Mouse (Mus musculus): ENCODE measurements at regions not wholly inside any gene's neighbourhood (a gene's known extent, or its start where the extent isn't known, plus 50 kb on each side); places are given as distances from the start of the nearest gene placed in this dataset.

GRCm38 (mm10) chr5:46149851-46150615 is 292.6 kb upstream of the Lcorl start:
- H3K27me3 ChIP-seq (ENCODE audit: control insufficient read depth, insufficient read depth, insufficient read length): no peaks in the 10 kb centered on the region

DNA sequence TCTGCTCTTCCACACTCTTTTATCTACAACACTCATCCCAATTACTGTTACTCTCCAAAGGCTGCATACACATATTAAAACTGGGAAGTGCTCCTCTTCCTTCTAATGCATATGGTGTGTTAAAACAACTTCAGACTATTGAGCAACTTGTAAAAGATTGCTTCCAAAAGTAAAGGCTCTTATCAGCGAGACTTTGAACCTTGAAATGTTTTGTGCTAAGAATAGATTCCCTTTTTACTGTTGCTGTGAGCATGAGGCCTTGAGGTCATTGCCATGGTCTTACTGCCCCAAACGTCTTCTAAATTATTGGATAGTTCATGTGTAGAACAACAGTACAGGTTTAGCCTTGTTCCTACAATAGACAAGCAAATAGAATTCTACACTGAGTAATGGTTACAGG is 281.6 kb upstream of the Lcorl start:
- TF ChIP-seq MYOD1 (IDR thresholded peaks at IDR 0.05; ENCODE audit: control insufficient read depth in 1 of 3, insufficient read length in 2 of 3, low read depth in 2 of 3): no peak
- TF ChIP-seq REST (IDR thresholded peaks at IDR 0.05; ENCODE audit: insufficient read depth, insufficient read length): no peak
- TF ChIP-seq CEBPB (IDR thresholded peaks at IDR 0.05; ENCODE audit: insufficient read depth, poor library complexity, severe bottlenecking): no peak
- Histone ChIP-seq H3ac (ENCODE audit: control insufficient read depth, insufficient read length) (no peak overlapping the region), H3K4me3 (no peak overlapping the region)

More at GRCm38 (mm10) chr5:46149851-46150615, 292.6 kb upstream of the Lcorl start:
- TF ChIP-seq MYOD1 (IDR thresholded peaks at IDR 0.05; ENCODE audit: control insufficient read depth in 1 of 3, insufficient read length in 2 of 3, low read depth in 2 of 3) (no peak), CEBPB (IDR thresholded peaks at IDR 0.05; ENCODE audit: insufficient read depth, poor library complexity, severe bottlenecking) (no peak), MYOG (IDR thresholded peaks at IDR 0.05; ENCODE audit: control insufficient read depth in 1 of 3, insufficient read depth in 1 of 3, insufficient read length in 2 of 3, low read depth in 2 of 3) (no peak)
- H3K79me2 ChIP-seq (ENCODE audit: control insufficient read depth, insufficient read depth): no peaks in the 10 kb centered on the region
- no peak overlapping the region for H3K4me3 ChIP-seq
- H3K4me2 ChIP-seq (ENCODE audit: low read depth): no peak overlapping the region
- no peak overlapping the region for H3ac ChIP-seq (ENCODE audit: control insufficient read depth, insufficient read length)
- H3K36me3 ChIP-seq (ENCODE audit: control insufficient read depth, insufficient read depth): no peaks in the 10 kb centered on the region

DNA sequence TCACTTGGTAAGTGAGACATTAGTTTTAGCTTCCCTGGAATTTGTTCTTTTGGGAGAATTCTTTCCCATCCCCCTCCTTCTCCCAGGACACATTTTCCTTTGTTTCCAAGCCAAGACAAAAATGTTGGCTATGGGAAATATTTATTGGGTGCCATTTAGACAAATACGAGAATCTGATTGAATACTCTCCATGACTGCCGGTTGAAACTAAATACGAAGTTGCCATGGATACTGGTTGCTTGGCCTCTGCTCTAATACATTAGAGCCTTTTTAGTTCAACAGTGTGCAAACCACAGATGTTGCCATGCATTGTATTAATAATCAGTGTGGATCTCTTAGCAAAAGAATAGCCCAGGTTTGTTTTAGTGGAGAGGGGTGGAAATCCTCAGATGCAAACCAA is 280.3 kb upstream of the Lcorl start:
- no peaks in the 10 kb centered on the region for H3K27me3 ChIP-seq (ENCODE audit: control insufficient read depth, insufficient read depth, insufficient read length)
- H3K4me2 ChIP-seq (ENCODE audit: low read depth): no peak overlapping the region
- H3K4me3 ChIP-seq: no peak overlapping the region
- H3K79me2 ChIP-seq (ENCODE audit: control insufficient read depth, insufficient read depth): no peaks in the 10 kb centered on the region
- H3K36me3 ChIP-seq (ENCODE audit: control insufficient read depth, insufficient read depth): no peaks in the 10 kb centered on the region
- no peak overlapping the region for H3ac ChIP-seq (ENCODE audit: control insufficient read depth, insufficient read length)
- no peak for TF ChIP-seq POLR2A (IDR thresholded peaks at IDR 0.05; ENCODE audit: insufficient read length, low read depth)
- TF ChIP-seq USF1 (IDR thresholded peaks at IDR 0.05; ENCODE audit: low read depth): no peak

More for the DNA sequence above, 281.6 kb upstream of the Lcorl start:
- no peaks in the 10 kb centered on the region for H3K27me3 ChIP-seq (ENCODE audit: control insufficient read depth, insufficient read depth, insufficient read length)
- no peaks in the 10 kb centered on the region for H3K79me2 ChIP-seq (ENCODE audit: control insufficient read depth, insufficient read depth)
- H3K36me3 ChIP-seq (ENCODE audit: control insufficient read depth, insufficient read depth): no peaks in the 10 kb centered on the region
- no peak overlapping the region for H3K4me2 ChIP-seq (ENCODE audit: low read depth)

DNA sequence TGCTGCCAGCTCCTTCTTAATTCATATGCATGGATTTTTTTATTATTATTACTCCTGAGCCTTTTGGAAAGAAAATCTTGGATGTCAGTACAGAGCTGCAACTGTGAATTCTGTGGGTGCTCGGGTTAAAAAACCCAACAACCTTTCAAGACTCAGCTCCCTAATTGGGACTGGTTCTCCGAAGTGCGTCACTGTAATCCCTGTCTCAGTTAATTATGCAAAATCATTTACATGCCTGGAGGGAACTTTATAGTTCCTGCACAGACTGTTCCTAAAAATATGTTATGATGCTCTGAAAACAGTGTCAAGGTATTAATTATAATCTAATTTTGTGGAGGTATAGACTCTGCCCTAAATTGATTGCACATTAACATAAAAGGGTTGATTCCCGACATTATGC is 250.6 kb upstream of the Lcorl start:
- no peak overlapping the region for H3K4me3 ChIP-seq
- H3ac ChIP-seq (ENCODE audit: control insufficient read depth, insufficient read length): no peak overlapping the region
- no peaks in the 10 kb centered on the region for H3K27me3 ChIP-seq (ENCODE audit: control insufficient read depth, insufficient read depth, insufficient read length)
- TF ChIP-seq SRF (IDR thresholded peaks at IDR 0.05; ENCODE audit: control insufficient read depth, insufficient read length, low read depth): no peak
- TF ChIP-seq E2F4 (IDR thresholded peaks at IDR 0.05; ENCODE audit: insufficient read depth): no peak
- no peak for TF ChIP-seq POLR2AphosphoS2 (IDR thresholded peaks at IDR 0.05; ENCODE audit: insufficient read length, low read depth)
- no peak for TF ChIP-seq USF1 (IDR thresholded peaks at IDR 0.05; ENCODE audit: low read depth)
- TF ChIP-seq MAX (IDR thresholded peaks at IDR 0.05; ENCODE audit: low read depth): no peak
- no peak for TF ChIP-seq TCF12 (IDR thresholded peaks at IDR 0.05; ENCODE audit: insufficient read depth, poor library complexity, severe bottlenecking)
- TF ChIP-seq REST (IDR thresholded peaks at IDR 0.05; ENCODE audit: insufficient read depth, insufficient read length): no peak
- H3K4me2 ChIP-seq (ENCODE audit: low read depth): no peak overlapping the region
- H3K79me2 ChIP-seq (ENCODE audit: control insufficient read depth, insufficient read depth): no peaks in the 10 kb centered on the region
- H3K36me3 ChIP-seq (ENCODE audit: control insufficient read depth, insufficient read depth): no peaks in the 10 kb centered on the region

- no peaks in the 10 kb centered on the region for H3K79me2 ChIP-seq (ENCODE audit: control insufficient read depth, insufficient read depth)
- H3K36me3 ChIP-seq (ENCODE audit: control insufficient read depth, insufficient read depth): no peaks in the 10 kb centered on the region
- H3K4me2 ChIP-seq (ENCODE audit: low read depth): no peak overlapping the region
- no peaks in the 10 kb centered on the region for H3K27me3 ChIP-seq (ENCODE audit: control insufficient read depth, insufficient read depth, insufficient read length)
- H3K4me3 ChIP-seq: no peak overlapping the region
- no peak overlapping the region for H3ac ChIP-seq (ENCODE audit: control insufficient read depth, insufficient read length)
- no peak for TF ChIP-seq MYOG (IDR thresholded peaks at IDR 0.05; ENCODE audit: control insufficient read depth in 1 of 3, insufficient read depth in 1 of 3, insufficient read length in 2 of 3, low read depth in 2 of 3)
- TF ChIP-seq SRF (IDR thresholded peaks at IDR 0.05; ENCODE audit: control insufficient read depth, insufficient read length, low read depth): no peak
- no peak for TF ChIP-seq MAX (IDR thresholded peaks at IDR 0.05; ENCODE audit: low read depth)
- TF ChIP-seq TCF12 (IDR thresholded peaks at IDR 0.05; ENCODE audit: insufficient read depth, poor library complexity, severe bottlenecking): no peak
- no peak for TF ChIP-seq TCF3 (IDR thresholded peaks at IDR 0.05; ENCODE audit: insufficient read length, low read depth)
- no peak for TF ChIP-seq MYOD1 (IDR thresholded peaks at IDR 0.05; ENCODE audit: control insufficient read depth in 1 of 3, insufficient read length in 2 of 3, low read depth in 2 of 3)
- no peak for TF ChIP-seq USF1 (IDR thresholded peaks at IDR 0.05; ENCODE audit: low read depth)
- no peak for TF ChIP-seq E2F4 (IDR thresholded peaks at IDR 0.05; ENCODE audit: insufficient read depth)
Observed at GRCm38 (mm10) chr5:46103350-46103749, 245.9 kb upstream of the Lcorl start.

DNA sequence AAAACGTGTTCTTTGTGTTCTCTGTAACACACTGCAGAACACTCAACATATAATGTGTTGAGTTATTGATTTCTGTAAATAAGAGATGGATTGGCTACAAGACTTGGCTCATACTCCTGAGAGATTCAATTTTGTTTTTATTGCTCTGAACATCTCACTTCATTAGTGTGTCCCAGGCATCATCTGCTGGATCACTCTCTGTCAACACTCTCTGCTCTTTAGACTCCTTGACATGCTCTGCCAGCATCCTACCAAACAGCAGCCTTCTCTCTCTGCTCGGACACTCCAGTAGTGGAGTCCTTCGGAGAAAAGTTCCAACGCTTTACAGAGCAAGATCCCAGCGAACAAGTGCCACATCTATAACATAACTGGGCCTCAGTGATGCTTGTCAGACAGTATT is 235.1 kb upstream of the Lcorl start:
- Histone ChIP-seq H3K27me3 (ENCODE audit: control insufficient read depth, insufficient read depth, insufficient read length) (no peaks in the 10 kb centered on the region), H3ac (ENCODE audit: control insufficient read depth, insufficient read length) (no peak overlapping the region), H3K4me3 (no peak overlapping the region), H3K79me2 (ENCODE audit: control insufficient read depth, insufficient read depth) (no peaks in the 10 kb centered on the region), H3K36me3 (ENCODE audit: control insufficient read depth, insufficient read depth) (no peaks in the 10 kb centered on the region), H3K4me2 (ENCODE audit: low read depth) (no peak overlapping the region)
- TF ChIP-seq TCF3 (IDR thresholded peaks at IDR 0.05; ENCODE audit: insufficient read length, low read depth) (no peak), E2F4 (IDR thresholded peaks at IDR 0.05; ENCODE audit: insufficient read depth) (no peak), SRF (IDR thresholded peaks at IDR 0.05; ENCODE audit: control insufficient read depth, insufficient read length, low read depth) (no peak), MAX (IDR thresholded peaks at IDR 0.05; ENCODE audit: low read depth) (no peak), REST (IDR thresholded peaks at IDR 0.05; ENCODE audit: insufficient read depth, insufficient read length) (no peak), MYOD1 (IDR thresholded peaks at IDR 0.05; ENCODE audit: control insufficient read depth in 1 of 3, insufficient read length in 2 of 3, low read depth in 2 of 3) (no peak), POLR2AphosphoS2 (IDR thresholded peaks at IDR 0.05; ENCODE audit: insufficient read length, low read depth) (no peak), USF1 (IDR thresholded peaks at IDR 0.05; ENCODE audit: low read depth) (no peak), CEBPB (IDR thresholded peaks at IDR 0.05; ENCODE audit: insufficient read depth, poor library complexity, severe bottlenecking) (no peak), POLR2A (IDR thresholded peaks at IDR 0.05; ENCODE audit: insufficient read length, low read depth) (no peak), TCF12 (IDR thresholded peaks at IDR 0.05; ENCODE audit: insufficient read depth, poor library complexity, severe bottlenecking) (no peak), MYOG (IDR thresholded peaks at IDR 0.05; ENCODE audit: control insufficient read depth in 1 of 3, insufficient read depth in 1 of 3, insufficient read length in 2 of 3, low read depth in 2 of 3) (no peak)

Data from myocyte (in vitro differentiated cells).